Mouse (Mus musculus): ENCODE data around the gene Timp4. TPM values are rescaled to one million over a fixed set of nuclear protein-coding genes. Genes with fewer than 3 reads are reported as not detected.

Timp4 gene
- polyA plus RNA-seq, 1 experiment from 2014 or later = 0.15 TPM

DNA sequence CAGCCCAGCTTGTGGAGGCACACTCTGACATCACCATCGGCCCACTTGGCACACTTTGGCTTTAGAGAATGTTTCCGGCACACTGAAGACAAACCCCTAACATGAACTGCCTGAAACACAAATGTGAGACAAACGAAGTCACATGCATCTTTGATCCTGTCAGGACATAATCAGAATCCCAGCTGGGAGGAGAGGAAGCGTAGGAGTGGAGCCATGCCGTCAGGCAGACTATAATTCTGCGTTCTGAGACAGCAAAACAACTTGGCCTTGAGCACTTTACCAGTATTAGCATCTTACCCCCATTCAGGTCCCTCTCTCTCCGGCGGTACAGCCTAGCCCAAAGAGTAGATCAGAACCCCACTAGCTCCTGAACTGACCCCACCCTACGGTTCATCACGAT, 21.3 kb upstream of the Timp4 start:
- Histone ChIP-seq H3K9me3 (replicated peaks) (no peaks in the 10 kb centered on the region), H3K4me3 (no peak overlapping the region), H3K27me3 (ENCODE audit: low read depth, poor library complexity, severe bottlenecking) (no peaks in the 10 kb centered on the region), H3K36me3 (no peaks in the 10 kb centered on the region), H3K27ac (no peak overlapping the region), H3K4me1 (peaks cover 7% of the 10 kb centered on the region; the same call in 1 of the 2 replicates)
- no peak for DNase-seq (ENCODE audit: low spot score)
- WGBS = 84% methylated on average over 10 of the region's 10 CpGs

- Histone ChIP-seq H3K27ac (no peak overlapping the region), H3K4me3 (no peak overlapping the region)
- no peak for DNase-seq (ENCODE audit: low spot score)
These were observed 19.9 kb upstream of the Timp4 start for GRCm38 (mm10) chr6:115271866-115272271.

DNA sequence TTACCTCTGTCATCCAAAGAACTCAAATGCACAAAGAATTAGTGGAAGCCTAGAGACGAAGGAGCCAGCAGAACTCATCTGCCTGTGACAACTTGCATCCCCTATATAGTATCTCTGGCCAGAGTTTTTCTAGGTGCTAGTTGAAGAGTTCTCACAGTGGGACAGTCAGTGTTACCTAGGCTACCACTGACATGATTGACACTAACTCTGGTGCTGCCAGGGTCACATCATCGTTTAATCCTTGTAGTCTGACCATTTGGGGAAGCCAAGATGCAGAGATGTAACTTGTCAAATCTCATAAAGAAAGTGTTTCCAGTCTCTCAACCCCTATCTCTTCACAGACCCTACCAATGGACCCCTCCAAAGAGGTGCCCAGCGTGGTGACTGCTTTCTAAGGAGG, 19.3 kb upstream of the Timp4 start:
- Histone ChIP-seq H3K27ac (no peak overlapping the region), H3K36me3 (no peaks in the 10 kb centered on the region), H3K27me3 (ENCODE audit: low read depth, poor library complexity, severe bottlenecking) (no peaks in the 10 kb centered on the region), H3K4me1 (peaks cover 7% of the 10 kb centered on the region; the same call in 1 of the 2 replicates), H3K9me3 (replicated peaks) (no peaks in the 10 kb centered on the region), H3K4me3 (no peak overlapping the region)
- 79% methylated on average over 3 of the region's 3 CpGs for whole genome bisulfite sequencing
- no peak for DNase-seq (ENCODE audit: low spot score)

More at GRCm38 (mm10) chr6:115271866-115272271, 19.9 kb upstream of the Timp4 start:
- Histone ChIP-seq H3K4me1 (peaks cover 7% of the 10 kb centered on the region; the same call in 1 of the 2 replicates), H3K36me3 (no peaks in the 10 kb centered on the region), H3K27me3 (ENCODE audit: low read depth, poor library complexity, severe bottlenecking) (no peaks in the 10 kb centered on the region), H3K9me3 (replicated peaks) (no peaks in the 10 kb centered on the region)
- WGBS = 52% methylated on average over 4 of the region's 4 CpGs

GRCm38 (mm10) chr6:115270085-115270484, 18.1 kb upstream of the Timp4 start:
- Histone ChIP-seq H3K4me1 (peaks cover 7% of the 10 kb centered on the region; the same call in 1 of the 2 replicates), H3K36me3 (no peaks in the 10 kb centered on the region), H3K27me3 (ENCODE audit: low read depth, poor library complexity, severe bottlenecking) (no peaks in the 10 kb centered on the region), H3K9me3 (replicated peaks) (no peaks in the 10 kb centered on the region), H3K27ac (no peak overlapping the region), H3K4me3 (no peak overlapping the region)
- 65% methylated on average over 2 of the region's 2 CpGs for WGBS
- no peak for DNase-seq (ENCODE audit: low spot score)

DNA sequence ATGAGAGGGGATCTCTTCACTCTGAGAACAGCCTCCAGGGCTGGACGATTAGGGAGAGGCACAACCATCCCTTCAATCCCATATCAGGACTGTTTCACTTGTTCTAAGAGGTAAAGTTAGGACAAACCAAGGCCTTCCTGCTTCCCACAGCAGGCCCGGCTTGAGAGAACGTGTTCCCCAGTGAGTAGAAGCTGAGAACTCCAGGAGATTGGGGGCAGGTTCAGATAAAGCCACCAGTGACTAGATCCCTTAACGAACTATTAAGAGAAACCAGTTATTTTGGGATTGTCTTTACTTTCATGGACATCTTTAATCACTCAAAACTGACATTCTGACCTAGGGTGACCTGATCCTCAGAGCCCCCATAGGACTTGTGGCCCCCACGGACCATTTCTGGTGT, 17.6 kb upstream of the Timp4 start:
- Histone ChIP-seq H3K27me3 (ENCODE audit: low read depth, poor library complexity, severe bottlenecking) (no peaks in the 10 kb centered on the region), H3K36me3 (no peaks in the 10 kb centered on the region), H3K27ac (no peak overlapping the region), H3K4me1 (peaks cover 7% of the 10 kb centered on the region; the same call in 1 of the 2 replicates), H3K9me3 (replicated peaks) (no peaks in the 10 kb centered on the region), H3K4me3 (no peak overlapping the region)
- DNase-seq (ENCODE audit: low spot score) = no peak
- WGBS = 77% methylated on average over 5 of the region's 5 CpGs

GRCm38 (mm10) chr6:115268551-115269385, 16.8 kb upstream of the Timp4 start:
- no peaks in the 10 kb centered on the region for H3K27me3 ChIP-seq (ENCODE audit: low read depth, poor library complexity, severe bottlenecking)
- 93% methylated on average over 10 of the region's 10 CpGs for WGBS

GRCm38 (mm10) chr6:115267916-115268315, 15.9 kb upstream of the Timp4 start:
- no peaks in the 10 kb centered on the region for H3K9me3 ChIP-seq (replicated peaks)
- WGBS = 45% methylated on average over 2 of the region's 2 CpGs
- H3K36me3 ChIP-seq = no peaks in the 10 kb centered on the region
- H3K4me1 ChIP-seq = peaks cover 7% of the 10 kb centered on the region; the same call in 1 of the 2 replicates
- DNase-seq (ENCODE audit: low spot score) = peak; percentile 72
- no peak overlapping the region for H3K4me3 ChIP-seq
- no peaks in the 10 kb centered on the region for H3K27me3 ChIP-seq (ENCODE audit: low read depth, poor library complexity, severe bottlenecking)
- H3K27ac ChIP-seq = no peak overlapping the region

More at GRCm38 (mm10) chr6:115268551-115269385, 16.8 kb upstream of the Timp4 start:
- Histone ChIP-seq H3K27ac (no peak overlapping the region), H3K36me3 (no peaks in the 10 kb centered on the region), H3K4me1 (peaks cover 7% of the 10 kb centered on the region; the same call in 1 of the 2 replicates), H3K9me3 (replicated peaks) (no peaks in the 10 kb centered on the region), H3K4me3 (no peak overlapping the region)
- no peak for DNase-seq (ENCODE audit: low spot score)

- DNase-seq (ENCODE audit: low spot score) = no peak
- no peaks in the 10 kb centered on the region for H3K9me3 ChIP-seq (replicated peaks)
- no peak overlapping the region for H3K4me3 ChIP-seq
- H3K27me3 ChIP-seq (ENCODE audit: low read depth, poor library complexity, severe bottlenecking) = no peaks in the 10 kb centered on the region
- H3K4me1 ChIP-seq = peaks cover 4% of the 10 kb centered on the region; the same call in 1 of the 2 replicates
- no peaks in the 10 kb centered on the region for H3K36me3 ChIP-seq
- no peak overlapping the region for H3K27ac ChIP-seq
- WGBS = 89% methylated on average over 5 of the region's 5 CpGs
These were observed 14.8 kb upstream of the Timp4 start for GRCm38 (mm10) chr6:115266791-115267190.

DNA sequence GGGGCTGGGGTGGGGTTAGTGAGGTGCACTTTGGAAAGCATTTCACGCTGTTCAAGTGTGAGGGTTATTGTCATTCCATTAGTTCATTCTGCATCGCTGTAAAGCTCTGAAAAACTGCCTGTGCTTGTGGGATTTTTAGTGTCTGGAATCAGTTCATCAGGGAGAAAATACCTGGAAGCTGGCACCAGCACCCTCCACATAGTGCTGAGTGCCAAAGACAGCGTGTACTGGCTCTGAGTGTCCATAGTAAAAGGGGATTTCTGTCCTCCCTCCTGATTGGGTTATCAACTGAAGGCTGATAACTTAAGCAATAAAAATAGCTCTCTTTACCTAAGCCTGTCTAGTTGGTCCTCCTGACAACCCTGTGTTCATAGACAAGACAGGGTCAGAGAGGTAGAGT, 8.5 kb upstream of the Timp4 start:
- no peaks in the 10 kb centered on the region for H3K4me1 ChIP-seq
- WGBS = 85% methylated on average over 3 of the region's 3 CpGs
- no peak overlapping the region for H3K4me3 ChIP-seq
- no peaks in the 10 kb centered on the region for H3K9me3 ChIP-seq (replicated peaks)
- no peak for DNase-seq (ENCODE audit: low spot score)
- H3K27me3 ChIP-seq (ENCODE audit: low read depth, poor library complexity, severe bottlenecking) = no peaks in the 10 kb centered on the region
- no peaks in the 10 kb centered on the region for H3K36me3 ChIP-seq
- no peak overlapping the region for H3K27ac ChIP-seq

DNA sequence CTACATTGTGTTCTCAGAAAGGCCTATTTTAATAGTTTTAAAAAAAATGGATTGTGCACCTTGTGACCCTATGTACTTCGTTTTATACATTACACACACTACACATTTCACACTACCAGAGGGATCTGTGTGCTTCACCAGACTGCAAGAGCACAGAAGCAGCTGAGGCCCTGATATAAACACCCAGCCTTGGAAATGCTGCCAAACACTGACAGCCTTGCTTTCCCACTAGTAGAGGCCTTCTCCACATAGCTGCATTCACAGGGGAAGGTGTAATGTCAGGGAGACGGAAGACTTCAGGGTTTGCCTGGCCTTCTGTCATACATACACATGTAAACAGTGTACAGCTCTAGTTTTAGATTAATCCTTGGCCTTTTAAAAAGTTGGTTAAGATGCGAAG, 3.2 kb upstream of the Timp4 start:
- H3K27me3 ChIP-seq (ENCODE audit: low read depth, poor library complexity, severe bottlenecking) = peaks cover 11% of the 10 kb centered on the region; the same call in 1 of the 2 replicates
- H3K36me3 ChIP-seq = no peaks in the 10 kb centered on the region
- 90% methylated on average over 3 of the region's 3 CpGs for WGBS

GRCm38 (mm10) chr6:115251531-115251985, 447 bp downstream of the Timp4 start:
- H3K4me3 ChIP-seq = peak overlapping the region; percentile 36
- H3K27me3 ChIP-seq (ENCODE audit: low read depth, poor library complexity, severe bottlenecking) = peaks cover 11% of the 10 kb centered on the region; the same call in 1 of the 2 replicates
- no peak overlapping the region for H3K27ac ChIP-seq
- peaks cover 12% of the 10 kb centered on the region for H3K4me1 ChIP-seq
- 3% methylated on average over 13 of the region's 13 CpGs for WGBS
- H3K9me3 ChIP-seq (replicated peaks) = no peaks in the 10 kb centered on the region
- H3K36me3 ChIP-seq = no peaks in the 10 kb centered on the region
- peak; percentile 39 for DNase-seq (ENCODE audit: low spot score)

More for the DNA sequence above, 3.2 kb upstream of the Timp4 start:
- Histone ChIP-seq H3K4me3 (no peak overlapping the region), H3K9me3 (replicated peaks) (no peaks in the 10 kb centered on the region), H3K27ac (no peak overlapping the region), H3K4me1 (peaks cover 12% of the 10 kb centered on the region)
- no peak for DNase-seq (ENCODE audit: low spot score)

DNA sequence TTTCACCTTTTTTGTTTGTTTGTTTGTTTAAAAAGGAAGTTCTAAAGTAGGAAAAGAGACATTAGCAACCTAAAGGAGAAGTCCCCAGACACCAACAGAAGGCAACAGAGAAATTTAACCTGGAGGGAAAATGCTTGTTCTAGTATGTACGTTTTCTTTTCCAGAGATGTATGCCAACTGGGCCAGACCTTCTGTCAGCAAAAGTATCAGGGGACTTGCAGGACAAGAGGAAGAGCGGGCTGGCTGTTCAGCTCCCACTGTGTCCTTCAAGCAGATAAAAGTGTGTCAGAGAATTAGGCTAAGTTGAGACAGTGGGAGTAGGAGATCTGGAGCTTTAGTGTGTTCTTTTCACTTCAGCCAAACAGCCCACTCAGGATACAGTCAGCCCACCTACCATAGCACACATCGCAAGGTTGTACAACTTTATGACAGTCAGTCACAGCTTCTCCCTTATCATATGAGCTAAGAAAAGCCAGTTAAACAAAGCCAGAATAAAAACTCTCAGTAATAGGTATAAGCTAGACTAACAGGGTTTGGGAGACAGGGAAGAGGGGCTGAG, 6.4 kb downstream of the Timp4 start:
- Histone ChIP-seq H3K4me1 (no peaks in the 10 kb centered on the region), H3K9me3 (replicated peaks) (no peaks in the 10 kb centered on the region), H3K27ac (no peak overlapping the region), H3K27me3 (ENCODE audit: low read depth, poor library complexity, severe bottlenecking) (no peaks in the 10 kb centered on the region), H3K36me3 (no peaks in the 10 kb centered on the region), H3K4me3 (no peak overlapping the region)
- DNase-seq (ENCODE audit: low spot score) = no peak
- WGBS = 88% methylated on average over 3 of the region's 3 CpGs

DNA sequence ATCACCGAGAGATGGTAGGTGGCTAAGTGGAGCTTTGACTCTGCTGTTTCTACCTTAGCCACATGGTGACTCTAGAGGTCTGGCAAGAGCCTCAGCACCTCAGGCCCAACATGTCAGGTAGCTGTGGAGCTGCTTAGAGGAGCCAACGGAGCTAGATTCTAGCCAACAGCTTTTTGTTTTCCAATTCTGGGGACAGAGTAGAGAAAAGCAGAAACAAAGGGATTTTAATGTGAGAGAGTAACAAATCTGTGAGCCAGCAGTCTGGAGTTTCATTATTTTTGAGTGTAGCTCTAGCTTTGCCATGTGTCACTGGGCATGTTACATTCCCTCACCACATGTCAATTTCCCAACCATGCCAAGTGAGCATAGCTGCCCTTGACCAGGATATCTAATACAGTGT, 7.8 kb downstream of the Timp4 start:
- H3K4me1 ChIP-seq = no peaks in the 10 kb centered on the region
- H3K27me3 ChIP-seq (ENCODE audit: low read depth, poor library complexity, severe bottlenecking) = no peaks in the 10 kb centered on the region
- no peak for DNase-seq (ENCODE audit: low spot score)
- H3K9me3 ChIP-seq (replicated peaks) = no peaks in the 10 kb centered on the region
- WGBS = 68% methylated on average over 2 of the region's 2 CpGs
- H3K27ac ChIP-seq = no peak overlapping the region
- no peaks in the 10 kb centered on the region for H3K36me3 ChIP-seq
- no peak overlapping the region for H3K4me3 ChIP-seq
